Mouse (Mus musculus) G1E-ER4 (cell line): ENCODE data around the gene Gm10972. TPM values are rescaled to one million over a fixed set of nuclear protein-coding genes. Genes with fewer than 3 reads are reported as not detected.
"Not testable (repeated sequence)": the region's sequence is repeated elsewhere in the genome, so short reads cannot be mapped to it uniquely, and the experiment has no call there.

ENCODE experiments used
- GATA1 ChIP-seq: IDR thresholded peaks from one replicate; pipeline ENCODE4 v1.8.0; 2012; ENCODE audit warnings: low read length, inconsistent platforms
- polyA plus RNA-seq: library from polyadenylated mRNA; stranded (reverse); fragments of >175 nt; gene quantifications from 2 replicates; pipeline ENCODE4 v1.2.3, GENCODE M21; 2012

Gene Gm10972
- polyA plus RNA-seq, 1 experiment: not detected

DNA sequence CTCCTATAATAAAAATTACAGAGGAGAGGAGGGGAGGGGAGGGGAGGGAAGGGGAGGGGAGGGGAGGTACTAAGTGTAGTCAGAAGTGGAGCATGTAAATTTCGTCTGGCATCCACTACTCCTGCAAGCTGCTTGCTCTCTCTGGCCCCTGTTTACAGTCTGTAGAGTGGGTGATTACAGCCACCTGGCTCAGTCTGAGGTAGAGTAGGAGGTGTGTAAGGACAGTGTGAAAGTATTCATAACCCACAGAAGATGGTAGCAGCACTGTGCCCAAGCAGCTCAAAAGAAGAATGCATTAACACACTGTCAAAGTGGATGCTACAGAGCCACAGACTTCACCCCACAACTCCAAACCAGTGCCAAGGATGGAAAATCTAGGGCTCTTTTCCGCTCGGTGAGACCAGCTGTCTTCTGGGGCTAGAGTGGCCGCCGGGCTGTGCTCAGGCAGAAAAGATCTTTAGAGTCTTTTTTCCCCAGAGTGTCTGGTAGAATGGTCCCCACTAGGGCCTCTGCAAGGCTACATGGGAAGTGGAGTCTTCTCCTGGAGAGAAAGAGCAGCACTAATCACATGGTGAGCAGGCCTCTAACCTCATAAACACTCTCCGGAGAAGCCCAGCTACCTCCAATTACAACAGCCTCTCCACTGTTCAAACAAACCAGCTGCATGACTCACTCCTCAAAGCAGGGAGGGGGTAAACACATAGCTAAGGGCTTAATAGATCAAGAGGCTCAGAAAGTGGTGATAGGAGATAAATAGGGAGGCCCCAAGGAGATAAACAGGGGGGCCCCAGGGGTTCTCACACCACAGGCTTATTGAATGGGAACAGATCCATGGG, 6.1 kb downstream of the Gm10972 start:
- no peak for TF ChIP-seq GATA1

DNA sequence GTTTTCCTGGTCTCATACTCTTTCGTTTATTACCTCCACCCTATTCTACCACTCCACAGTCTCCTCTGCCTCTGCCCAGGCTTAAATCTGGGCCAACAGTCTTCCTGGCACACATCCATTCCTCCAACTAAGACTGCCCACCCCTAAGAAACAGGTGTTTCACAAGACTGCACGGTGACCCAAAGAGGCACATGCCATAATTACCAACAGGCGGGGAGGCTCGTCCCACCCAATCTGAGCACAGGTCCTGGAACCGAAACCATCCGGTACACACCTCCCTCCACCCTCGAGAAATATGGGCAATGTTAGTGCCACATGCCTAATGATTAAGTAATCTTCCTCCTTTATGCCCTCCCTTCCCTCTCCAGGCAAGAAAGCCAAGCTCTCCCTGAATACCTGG, 7.5 kb downstream of the Gm10972 start:
- no peak for TF ChIP-seq GATA1

DNA sequence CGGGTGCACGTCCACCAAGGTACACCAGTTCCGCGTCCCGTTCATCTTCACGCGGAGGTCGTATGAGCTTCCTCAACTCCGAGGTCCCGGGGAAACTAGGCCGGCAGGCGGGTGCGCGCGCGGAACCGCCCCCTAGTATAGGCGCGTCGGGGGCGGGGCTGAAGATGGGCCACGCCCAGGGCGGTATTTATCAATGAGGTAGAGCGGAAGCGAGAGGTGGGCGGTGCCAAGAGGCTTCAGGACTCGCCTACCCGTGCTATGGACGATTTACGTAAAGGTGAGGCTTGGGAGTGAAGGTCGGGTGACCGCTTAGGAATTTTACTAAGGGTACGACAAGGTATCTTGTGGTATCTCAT, 15.8 kb downstream of the Gm10972 start, which contains the start of gene Tuft1:
Gene Tuft1 (minus strand): TSS at position 133 of the 356 bp plus-strand sequence.
- TF ChIP-seq GATA1: not testable (repeated sequence)

DNA sequence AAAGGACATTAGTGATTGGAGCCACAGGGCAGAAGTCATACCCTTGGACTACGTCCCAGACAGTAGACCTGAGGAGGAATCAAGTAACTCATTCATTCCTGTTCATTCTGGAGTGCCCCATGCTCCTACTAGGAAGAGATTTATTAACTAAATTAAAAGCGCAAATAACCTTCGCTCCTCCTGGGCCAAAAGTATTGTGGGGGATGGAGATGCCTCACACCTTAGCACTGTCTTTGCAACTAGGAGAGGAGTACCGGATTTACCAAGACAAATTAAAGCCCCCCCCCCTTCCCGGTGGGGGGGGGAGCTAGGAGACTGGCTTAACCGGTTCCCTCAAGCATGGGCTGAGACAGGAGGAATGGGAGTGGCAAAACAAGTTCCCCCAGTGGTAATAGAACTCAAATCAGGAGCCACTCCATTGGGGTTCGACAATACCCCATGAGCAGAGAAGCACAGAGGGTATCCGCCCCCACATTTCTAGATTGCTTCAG, 36.5 kb downstream of the Gm10972 start:
- TF ChIP-seq GATA1: no peak

DNA sequence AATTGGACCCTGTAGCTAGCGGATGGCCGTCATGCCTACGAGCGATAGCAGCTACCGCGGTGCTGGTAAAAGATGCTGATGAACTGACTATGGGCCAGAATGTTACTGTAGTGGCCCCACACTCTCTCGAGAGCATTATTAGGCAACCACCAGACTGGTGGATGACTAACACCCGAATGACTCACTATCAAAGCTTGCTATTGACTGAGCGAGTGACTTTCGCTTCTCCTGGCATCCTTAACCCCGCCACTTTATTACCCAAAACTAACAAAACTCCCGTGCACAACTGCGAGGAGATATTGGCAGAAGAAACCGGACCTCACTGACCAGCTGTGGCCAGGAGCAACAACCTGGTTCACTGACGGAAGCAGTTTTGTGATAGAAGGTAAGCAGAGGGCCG, 37.9 kb downstream of the Gm10972 start:
- no peak for TF ChIP-seq GATA1

DNA sequence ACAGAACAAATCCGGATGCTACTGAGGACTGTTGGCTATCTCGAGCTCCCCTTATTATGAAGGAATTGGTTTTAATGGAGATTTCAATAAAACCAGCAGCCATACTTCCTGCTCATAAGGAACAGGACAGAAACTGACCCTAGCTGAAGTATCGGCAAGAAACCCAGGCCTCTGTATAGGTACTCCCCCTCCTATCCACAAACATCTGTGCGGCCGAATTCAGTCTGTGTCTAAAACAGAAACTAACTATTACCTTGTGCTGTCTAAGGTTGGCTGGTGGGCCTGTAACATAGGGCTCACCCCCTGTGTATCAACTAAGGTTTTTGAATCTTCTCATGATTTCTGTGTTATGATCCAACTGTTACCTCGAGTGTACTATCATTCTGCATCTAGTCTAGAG, 40.7 kb downstream of the Gm10972 start:
- no peak for TF ChIP-seq GATA1

DNA sequence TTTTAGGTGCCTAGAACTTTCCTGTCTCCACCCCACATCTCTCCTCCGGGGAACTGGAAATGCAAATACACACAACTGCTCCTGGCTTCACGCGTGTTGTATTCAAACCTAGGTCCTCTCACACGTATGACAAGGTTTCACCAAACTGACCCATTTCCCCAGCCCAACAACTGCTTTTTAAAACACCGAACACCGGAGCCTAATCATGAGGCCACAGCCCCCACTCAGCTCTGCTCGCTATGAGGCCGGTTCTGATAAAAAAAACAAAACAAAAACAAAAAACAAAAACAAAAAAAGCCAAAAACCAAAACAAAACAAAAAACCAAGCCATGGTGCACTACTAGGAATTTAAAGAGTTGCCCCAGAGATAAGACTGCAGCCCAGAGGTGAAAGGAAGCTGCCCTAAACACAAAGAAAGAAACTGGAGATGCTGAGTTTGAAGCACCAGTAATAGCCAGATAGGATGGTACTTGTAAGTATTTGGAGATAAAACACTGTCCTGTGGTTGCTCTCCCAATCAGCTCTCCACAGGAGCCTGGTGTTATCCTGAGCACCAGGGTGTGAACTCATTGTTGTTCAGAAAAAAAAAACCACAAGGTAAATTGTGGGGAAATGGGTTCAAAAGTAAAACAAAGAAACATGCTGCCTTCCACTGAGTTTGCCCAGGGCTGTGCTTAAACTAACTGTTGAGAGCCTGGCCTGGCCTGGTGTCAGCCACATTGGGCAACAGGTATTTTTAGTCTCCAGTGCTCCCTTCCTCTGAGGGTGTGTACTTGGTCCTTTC, 43.3 kb downstream of the Gm10972 start:
- TF ChIP-seq GATA1: peak; percentile 81

DNA sequence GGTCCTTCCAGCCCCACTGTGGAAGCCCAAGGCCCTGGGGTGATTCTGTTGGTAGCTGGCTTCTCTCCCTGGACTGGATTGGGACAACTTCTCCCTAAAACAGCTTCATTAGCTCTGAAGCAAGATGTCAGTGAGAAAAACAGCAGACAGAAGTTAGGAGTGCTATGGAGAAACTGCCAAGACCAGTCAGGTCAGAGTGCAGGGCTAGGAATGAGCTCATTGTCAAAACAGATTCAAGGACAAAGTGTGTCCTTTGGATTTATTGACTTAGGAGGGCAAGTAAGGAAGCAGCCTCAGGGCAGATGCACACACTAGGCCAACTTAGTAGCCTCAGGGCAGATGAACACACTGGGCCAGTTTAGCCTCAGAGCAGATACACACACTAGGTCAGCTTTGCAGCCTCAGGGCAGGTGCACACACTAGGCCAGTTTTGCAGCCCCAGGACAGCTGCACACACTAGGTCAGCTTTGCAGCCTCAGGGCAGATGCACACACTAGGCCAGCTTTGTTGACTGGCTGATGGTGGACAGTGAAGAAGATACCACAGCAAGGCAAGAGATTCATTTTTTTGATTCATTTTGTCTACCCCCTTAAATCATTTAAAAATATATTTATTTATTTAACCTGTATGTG, 47.8 kb downstream of the Gm10972 start:
- TF ChIP-seq GATA1: no peak

Other genes starting within 250 kb of the Gm10972 start
- not detected in 2 replicates for gene Lingo4, start 244.6 kb upstream of the Gm10972 start, polyA plus RNA-seq
- not detected in 2 replicates for gene Tdrkh, start 229.8 kb upstream of the Gm10972 start, polyA plus RNA-seq
- gene Mrpl9, start 199.8 kb upstream of the Gm10972 start, polyA plus RNA-seq: 95.8 and 141 TPM in 2 replicates
- gene Oaz3, start 199.2 kb upstream of the Gm10972 start, polyA plus RNA-seq: not detected in 2 replicates
- not detected in 2 replicates for gene Celf3, start 164.8 kb upstream of the Gm10972 start, polyA plus RNA-seq
- gene Riiad1, start 162.8 kb upstream of the Gm10972 start, polyA plus RNA-seq: not detected in 2 replicates
- gene Snx27, start 60.4 kb upstream of the Gm10972 start, polyA plus RNA-seq: 12.5 and 17.5 TPM in 2 replicates
- 3.6 and 5.3 TPM in 2 replicates for gene Tuft1, start 15.8 kb downstream of the Gm10972 start, polyA plus RNA-seq
- gene Selenbp2, start 50.4 kb downstream of the Gm10972 start, polyA plus RNA-seq: 0.76 and 1.4 TPM in 2 replicates
- 0.02 TPM in 1 of 2 replicates, not detected in the other for gene Cgn, start 143.4 kb downstream of the Gm10972 start, polyA plus RNA-seq
- 85.2 and 131 TPM in 2 replicates for gene Pogz, start 194.5 kb downstream of the Gm10972 start, polyA plus RNA-seq
- gene Psmb4, start 243.8 kb downstream of the Gm10972 start, polyA plus RNA-seq: 363 and 481 TPM in 2 replicates